Comparison of ENCODE assay signal across 14 mouse cellular contexts in the genomic region with DNA sequence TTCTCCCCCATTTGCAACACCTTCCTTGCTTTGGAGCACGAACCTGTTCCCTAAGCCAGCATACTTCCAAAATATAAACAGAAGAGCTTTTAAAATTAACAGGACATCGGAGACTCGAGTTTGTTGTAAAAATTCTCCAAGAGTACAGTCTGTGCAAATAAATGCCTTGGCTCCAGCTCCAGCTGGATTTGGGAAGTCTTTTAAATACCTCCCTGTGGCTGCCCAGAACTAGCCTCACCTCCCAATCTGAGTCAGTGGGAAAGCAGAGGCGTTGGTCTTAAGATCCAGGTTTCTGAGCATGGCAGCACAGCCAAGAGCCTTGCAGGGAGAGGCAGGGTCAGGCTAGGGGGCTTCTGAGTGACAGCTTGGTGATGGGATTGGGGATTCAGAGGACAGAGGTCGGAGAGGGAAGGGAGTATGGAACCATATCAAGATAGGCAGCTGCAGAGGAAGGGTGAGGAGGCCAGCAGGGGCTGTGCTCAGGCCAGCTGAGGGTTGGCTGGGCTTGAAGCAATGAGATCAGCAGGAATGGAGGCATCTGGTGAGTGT.
DNase-seq lines count a peak whose midpoint lies in the region; ATAC-seq lines count a peak whose summit lies in the region.
"Had no signal": no experiment of that assay in that cellular context is flagged by ENCODE, and none has a peak within 500 bp of the region (broad histone marks: within the 10 kb centered on the region; RNA-seq: fewer than 3 reads in every experiment).

No protein-coding gene starts in this region.

- intact Hi-C loops in left cerebral cortex, postnatal 10 days (cut with DNase I): no loop called here

- ATAC-seq in frontal cortex, adult (ENCODE audit: low TSS enrichment): 0 out of 2 replicates have a peak, but pooled peaks have one; percentile 20

- no peak for DNase-seq in frontal cortex, postnatal 14 days (ENCODE audit: low spot score in 2 of 2)
- DNase-seq in urinary bladder, postnatal 14 days (ENCODE audit: low spot score): peak; percentile 57
- no peak for DNase-seq in urinary bladder, postnatal 10 days (ENCODE audit: low spot score)
- peak; percentile 6 for DNase-seq in heart, postnatal 4 days
- peak; percentile 33 to 52 for DNase-seq in urinary bladder, postnatal 36 days (ENCODE audit: low spot score in 2 of 2)
- DNase-seq in Muller cell, postnatal 12 days (ENCODE audit: inconsistent ontology term): no peak
- no peak for DNase-seq in left cerebral cortex, postnatal 10 days (ENCODE audit: extremely low spot score in 1 of 2, low spot score in 2 of 2)
- DNase-seq: adrenal gland, adult 2 months; cerebellum, adult 9-10 months; embryo, embryonic 11 days; kidney, postnatal 10 days; lung, adult 2 months; thymus, postnatal 14 days had no signal

Comparison
In these comparisons a context has a peak if more than half of its experiments do, and no peak if none do; other contexts are left out.
1. DNase-seq: peak in urinary bladder, postnatal 14 days (single experiment), heart, postnatal 4 days (single experiment) and urinary bladder, postnatal 36 days (2 of 2); none in frontal cortex, postnatal 14 days (0 of 2), urinary bladder, postnatal 10 days (single experiment), Muller cell, postnatal 12 days (single experiment) and left cerebral cortex, postnatal 10 days (0 of 2).